Mouse (Mus musculus) mouse embryonic stem cell (cell line): Measurements from ENCODE around the gene Nectin1.

Source experiments
- in situ Hi-C, 2 experiments: fragments of 300-500 bp; cut with MboI; formaldehyde crosslinking; loops; 1 replicate in 1 of 2; 3 replicates in 1 of 2; pipeline ENCODE4 v1.14.3; 2019 to 2020; ENCODE audit warnings: low sequenced_read_pairs in 2 of 2, low pct_unique_long_range_greater_than_20kb in 1 of 2, mixed read lengths in 1 of 2; ENCODE audit not compliant: unreplicated experiment in 1 of 2

The Nectin1 gene

GRCm38 (mm10) chr9:43784841-43785240 is 41.1 kb downstream of the Nectin1 start:
- in situ Hi-C loops, result no loop called here

- in situ Hi-C loops, result no loop called here
These were observed 43.8 kb downstream of the Nectin1 start for GRCm38 (mm10) chr9:43787591-43787990.

GRCm38 (mm10) chr9:43792681-43793080 is 48.9 kb downstream of the Nectin1 start:
- in situ Hi-C loops, result no loop called here

- in situ Hi-C loops, result no loop called here
These were observed 49.6 kb downstream of the Nectin1 start for GRCm38 (mm10) chr9:43793411-43793810.

- in situ Hi-C loops, result no loop called here
These were observed 52.2 kb downstream of the Nectin1 start for GRCm38 (mm10) chr9:43796031-43796430.

- in situ Hi-C loops, result no loop called here
These were observed 53.3 kb downstream of the Nectin1 start for GRCm38 (mm10) chr9:43796841-43797740.

- in situ Hi-C loops, result no loop called here
These were observed 54.0 kb downstream of the Nectin1 start for GRCm38 (mm10) chr9:43797746-43798145.

- in situ Hi-C loops, result loop anchor here in 1 of 2 experiments (25.0 kb wide), 1 partner anchor 463 kb away; no protein-coding TSS in a partner anchor
These were observed 56.7 kb downstream of the Nectin1 start for GRCm38 (mm10) chr9:43800525-43800924.

- in situ Hi-C loops, result loop anchor here in 1 of 2 experiments (25.0 kb wide), 1 partner anchor 465 kb away; no protein-coding TSS in a partner anchor
These were observed 58.1 kb downstream of the Nectin1 start for GRCm38 (mm10) chr9:43801911-43802310.

- in situ Hi-C loops, result loop anchor here in 1 of 2 experiments (25.0 kb wide), 1 partner anchor 470 kb away; no protein-coding TSS in a partner anchor
These were observed 63.8 kb downstream of the Nectin1 start for GRCm38 (mm10) chr9:43807565-43807964.

- in situ Hi-C loops, result loop anchor here in 1 of 2 experiments (25.0 kb wide), 1 partner anchor 471 kb away; no protein-coding TSS in a partner anchor
These were observed 64.3 kb downstream of the Nectin1 start for GRCm38 (mm10) chr9:43808099-43808498.

GRCm38 (mm10) chr9:43808546-43808945 is 64.8 kb downstream of the Nectin1 start:
- in situ Hi-C loops, result loop anchor here in 1 of 2 experiments (25.0 kb wide), 1 partner anchor 471 kb away; no protein-coding TSS in a partner anchor

GRCm38 (mm10) chr9:43813156-43813555 is 69.4 kb downstream of the Nectin1 start:
- in situ Hi-C loops, result loop anchor here in 1 of 2 experiments (25.0 kb wide), 1 partner anchor 476 kb away; no protein-coding TSS in a partner anchor

GRCm38 (mm10) chr9:43822206-43822605 is 78.4 kb downstream of the Nectin1 start:
- in situ Hi-C loops, result loop anchor here in 1 of 2 experiments (25.0 kb wide), 1 partner anchor 485 kb away; no protein-coding TSS in a partner anchor

GRCm38 (mm10) chr9:43825178-43825577 is 81.4 kb downstream of the Nectin1 start:
- in situ Hi-C loops, result loop anchor here in 1 of 2 experiments (25.0 kb wide), 1 partner anchor 488 kb away; no protein-coding TSS in a partner anchor

- in situ Hi-C loops, result loop anchor here in 1 of 2 experiments (25.0 kb wide), 1 partner anchor 489 kb away; no protein-coding TSS in a partner anchor
These were observed 82.9 kb downstream of the Nectin1 start for GRCm38 (mm10) chr9:43826558-43827253.

- in situ Hi-C loops, result loop anchor here in 1 of 2 experiments (25.0 kb wide), 1 partner anchor 490 kb away; no protein-coding TSS in a partner anchor
These were observed 83.8 kb downstream of the Nectin1 start for GRCm38 (mm10) chr9:43827593-43827992.

- in situ Hi-C loops, result loop anchor here in 1 of 2 experiments (25.0 kb wide), 1 partner anchor 492 kb away; no protein-coding TSS in a partner anchor
These were observed 85.2 kb downstream of the Nectin1 start for GRCm38 (mm10) chr9:43828960-43829359.
